Mouse (Mus musculus) left cerebral cortex, adult 2 months (tissue): ENCODE measurements around the gene Tceanc. TPM values are rescaled to one million over a fixed set of nuclear protein-coding genes. Genes with fewer than 3 reads are reported as not detected.

ENCODE experiments used
- DNase-seq, 2 experiments: peaks; one replicate each; pipeline ENCODE4 v3.0.0; 2021 to 2022; ENCODE audit warnings: low spot score in 2 of 2, mixed read lengths in 1 of 2; ENCODE audit errors: extremely low spot score in 1 of 2
- H3K27ac ChIP-seq: fragments of 200-600 bp; 2 replicates; pipeline ENCODE4 v1.8.1; 2022
- H3K4me3 ChIP-seq: fragments of 200-600 bp; 2 replicates; pipeline ENCODE4 v1.8.1; 2022
- CTCF ChIP-seq: fragments of 200-600 bp; IDR thresholded peaks from 2 replicates; pipeline ENCODE4 v1.8.1; 2022; ENCODE audit warnings: antibody characterized with exemption, mild to moderate bottlenecking, moderate library complexity
- intact Hi-C: fragments of 180-260 bp; cut with DNase I; formaldehyde crosslinking; loops from one replicate; pipeline ENCODE4 v1.15.1; 2025
- total RNA-seq, 2 experiments: library from RNA; stranded (reverse); gene quantifications; 2 replicates each; pipeline ENCODE4 v1.2.3; 2021

Tceanc gene
- total RNA-seq, 2 experiments from 2014 or later, result 1.4 to 2.9 TPM

DNA sequence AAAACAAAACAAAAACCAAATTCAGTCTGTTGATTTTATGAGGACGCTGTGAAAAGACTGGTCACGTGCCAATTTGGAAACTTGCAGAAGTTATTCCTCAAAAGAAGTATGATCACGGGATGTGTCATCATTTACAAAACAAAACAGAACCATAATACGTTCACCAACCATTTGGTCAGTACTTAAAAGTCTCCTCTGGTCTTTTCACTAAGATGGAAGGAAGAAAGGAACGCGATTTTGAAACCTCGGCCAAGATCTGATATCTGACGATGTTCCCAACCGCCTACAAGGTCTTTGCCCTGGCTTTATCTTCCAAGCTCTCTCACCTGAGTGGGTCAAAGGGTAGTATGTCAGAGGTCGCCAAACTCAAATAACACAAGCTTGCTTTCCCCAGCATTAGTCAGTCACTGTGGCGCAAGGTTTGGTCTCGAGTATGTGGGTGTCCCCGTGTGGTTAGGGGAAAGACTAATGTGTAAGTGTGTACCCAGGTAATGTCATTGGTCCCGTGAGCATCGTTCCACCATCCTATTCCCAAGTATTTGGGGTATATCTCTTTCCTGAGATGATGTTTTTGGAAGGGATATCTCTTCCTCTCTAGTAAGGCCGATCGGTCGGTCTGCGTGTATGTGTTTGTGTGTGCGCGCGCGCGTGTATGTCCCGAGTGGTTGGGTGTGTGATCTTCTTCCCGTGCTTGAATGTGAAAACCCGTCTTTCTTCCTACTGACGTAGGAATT is 39.6 kb downstream of the Tceanc start:
- Histone ChIP-seq H3K27ac (peak overlapping the region; percentile 84), H3K4me3 (peak overlapping the region; percentile 50)
- no peak for DNase-seq
- no peak for TF ChIP-seq CTCF
- intact Hi-C loops, result loop anchor here (1.0 to 5.0 kb wide), 2 partner anchors 32 to 36 kb away; partner anchors contain the start of genes Ofd1 and Trappc2

DNA sequence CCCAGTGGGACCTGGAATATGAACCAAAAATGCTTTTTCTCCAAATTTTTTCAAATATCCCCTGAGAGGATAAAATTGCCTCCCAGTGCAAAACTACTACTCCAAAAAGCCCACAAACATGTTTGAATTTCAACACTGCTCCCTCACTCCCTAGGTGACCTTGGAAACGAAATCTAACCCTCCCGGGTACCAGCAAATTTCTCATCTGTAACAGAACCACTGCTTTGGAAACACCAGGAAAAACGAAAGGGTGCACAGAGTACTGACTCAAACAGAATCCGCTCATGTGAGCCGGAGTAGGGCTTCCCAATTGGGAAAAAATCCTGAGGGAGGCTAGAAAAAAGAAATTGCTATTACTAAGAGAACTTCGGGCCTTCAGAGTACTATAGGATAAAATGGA is 41.0 kb downstream of the Tceanc start:
- intact Hi-C loops, result loop anchor here (5.0 kb wide), 1 partner anchor 35 kb away; the partner anchor contains the start of genes Ofd1 and Trappc2
- no peak for TF ChIP-seq CTCF
- peak overlapping the region; percentile 22 for H3K4me3 ChIP-seq

GRCm38 (mm10) chrX:166472612-166473011 is 45.8 kb downstream of the Tceanc start:
- H3K27ac ChIP-seq, result no peak overlapping the region
- no peak for TF ChIP-seq CTCF
- DNase-seq, result no peak
- intact Hi-C loops, result no loop called here
- H3K4me3 ChIP-seq, result no peak overlapping the region

More for the DNA sequence above, 41.0 kb downstream of the Tceanc start:
- no peak for DNase-seq
- H3K27ac ChIP-seq, result no peak overlapping the region

GRCm38 (mm10) chrX:166468321-166468720 is 50.0 kb downstream of the Tceanc start:
- no peak overlapping the region for H3K4me3 ChIP-seq
- H3K27ac ChIP-seq, result no peak overlapping the region
- no peak for DNase-seq
- no peak for TF ChIP-seq CTCF
- intact Hi-C loops, result no loop called here

DNA sequence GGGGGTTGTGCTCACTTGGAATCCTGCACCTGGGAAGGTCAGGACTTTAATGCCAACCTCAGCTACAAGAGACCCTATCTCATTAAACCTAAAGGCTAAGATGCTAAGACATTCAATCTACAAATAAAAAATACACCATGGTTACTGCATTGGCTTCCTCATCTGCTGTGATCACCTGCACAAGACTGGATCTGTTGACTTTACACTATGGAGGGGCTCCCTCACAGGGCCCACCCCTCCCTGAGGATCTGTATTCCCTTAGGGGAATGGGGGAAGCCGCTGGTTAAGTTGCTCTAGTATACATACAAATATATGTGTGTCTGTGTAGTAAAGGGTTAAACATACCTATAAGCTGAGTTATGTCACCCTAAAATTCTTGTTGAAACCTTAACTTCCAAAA is 62.8 kb downstream of the Tceanc start:
- TF ChIP-seq CTCF, result no peak
- Histone ChIP-seq H3K4me3 (no peak overlapping the region), H3K27ac (no peak overlapping the region)
- no peak for DNase-seq
- intact Hi-C loops, result no loop called here

- Histone ChIP-seq H3K27ac (no peak overlapping the region), H3K4me3 (no peak overlapping the region)
- DNase-seq, result no peak
- intact Hi-C loops, result no loop called here
- peak; percentile 16 for TF ChIP-seq CTCF
Measured at GRCm38 (mm10) chrX:166454331-166454730, 64.0 kb downstream of the Tceanc start.

DNA sequence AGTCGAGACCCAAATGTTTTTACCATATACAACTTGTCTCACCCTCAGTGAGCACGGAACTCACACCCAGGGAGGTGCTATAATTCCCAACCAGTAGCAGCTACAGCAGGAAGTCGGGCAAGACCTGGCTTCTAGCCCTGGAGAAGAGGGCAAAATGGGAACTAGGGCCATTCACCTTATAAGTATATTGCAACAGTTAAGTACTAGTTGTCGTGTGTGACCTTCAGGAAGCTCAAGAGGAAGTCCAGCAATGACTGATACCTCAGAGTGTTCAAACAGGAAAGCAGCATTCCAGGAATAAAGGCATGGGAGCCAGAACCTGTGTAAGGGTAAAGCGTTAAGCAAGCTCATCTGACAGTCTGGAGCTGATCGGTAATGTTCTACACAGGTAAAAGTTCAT is 64.8 kb downstream of the Tceanc start:
- no peak for TF ChIP-seq CTCF

More for the DNA sequence above, 64.8 kb downstream of the Tceanc start:
- H3K4me3 ChIP-seq, result no peak overlapping the region
- no peak overlapping the region for H3K27ac ChIP-seq
- intact Hi-C loops, result no loop called here
- DNase-seq, result no peak

Other genes with a start within 250 kb of the Tceanc start
- 10 to 100 TPM; 46.9 to 52.9 TPM for gene Trappc2, start 78.0 kb downstream of the Tceanc start, total RNA-seq
- gene Ofd1, start 77.9 kb downstream of the Tceanc start, total RNA-seq, result 1 to 10 TPM; 4.8 to 5.4 TPM
- 10 to 100 TPM; 30.7 to 34.0 TPM for gene Rab9, start 38.7 kb downstream of the Tceanc start, total RNA-seq
- gene Egfl6, start 67.2 kb upstream of the Tceanc start, total RNA-seq, result 1 to 10 TPM; 2.4 to 3.5 TPM